Mouse (Mus musculus) liver, embryonic 12.5 days (tissue): Measurements from ENCODE around the gene Gcn1l1. TPM values are rescaled to one million over a fixed set of nuclear protein-coding genes. Genes with fewer than 3 reads are reported as not detected.

Source experiments
- ATAC-seq: fragments of 200-750 bp; cut with Nextera tagmentation; 2 replicates; pipeline ENCODE4 v1.8.0; 2017; ENCODE audit warnings: moderate number of reproducible peaks, mild to moderate bottlenecking, moderate library complexity
- H3K27ac ChIP-seq: fragments of 300-500 bp; sonication (generic); 2 replicates; pipeline ENCODE4 v1.5.1; 2016; ENCODE audit warnings: mild to moderate bottlenecking
- H3K27me3 ChIP-seq: fragments of 300-500 bp; sonication (generic); replicated peaks from 2 replicates; pipeline ENCODE4 v1.6.1; 2016; ENCODE audit warnings: mild to moderate bottlenecking, moderate library complexity
- H3K36me3 ChIP-seq: fragments of 300-500 bp; sonication (generic); 2 replicates; pipeline ENCODE4 v1.6.1; 2016; ENCODE audit warnings: mild to moderate bottlenecking, moderate library complexity
- H3K4me1 ChIP-seq: fragments of 300-500 bp; sonication (generic); 2 replicates; pipeline ENCODE4 v1.6.1; 2016
- H3K4me2 ChIP-seq: fragments of 300-500 bp; sonication (generic); 2 replicates; pipeline ENCODE4 v1.6.1; 2016; ENCODE audit warnings: mild to moderate bottlenecking, moderate library complexity
- H3K4me3 ChIP-seq: fragments of 300-500 bp; sonication (generic); 2 replicates; pipeline ENCODE4 v1.5.1; 2016; ENCODE audit warnings: mild to moderate bottlenecking, moderate library complexity
- H3K9ac ChIP-seq: fragments of 300-500 bp; sonication (generic); 2 replicates; pipeline ENCODE4 v1.6.1; 2016; ENCODE audit warnings: mild to moderate bottlenecking, moderate library complexity
- H3K9me3 ChIP-seq: fragments of 300-500 bp; sonication (generic); replicated peaks from 2 replicates; pipeline ENCODE4 v1.6.1; 2016; ENCODE audit warnings: mild to moderate bottlenecking, moderate library complexity
- WGBS: fragments of 180-500 bp; shearing (Covaris S2); methylation state at CpG from one replicate; pipeline ENCODE4 v1.1.7; 2016; ENCODE audit not compliant: insufficient replicate concordance; 5-methylcytosine and 5-hydroxymethylcytosine counted together
- polyA plus RNA-seq: library from polyadenylated mRNA; unstranded; fragments of >200 nt; fragmentation: Nextera tagmentation; extraction: Ambion mirVana; gene quantifications from 2 replicates; pipeline ENCODE4 v1.2.1, GENCODE M21; 2016

Gcn1l1 gene
- polyA plus RNA-seq, 1 experiment from 2014 or later: 38.0 TPM

DNA sequence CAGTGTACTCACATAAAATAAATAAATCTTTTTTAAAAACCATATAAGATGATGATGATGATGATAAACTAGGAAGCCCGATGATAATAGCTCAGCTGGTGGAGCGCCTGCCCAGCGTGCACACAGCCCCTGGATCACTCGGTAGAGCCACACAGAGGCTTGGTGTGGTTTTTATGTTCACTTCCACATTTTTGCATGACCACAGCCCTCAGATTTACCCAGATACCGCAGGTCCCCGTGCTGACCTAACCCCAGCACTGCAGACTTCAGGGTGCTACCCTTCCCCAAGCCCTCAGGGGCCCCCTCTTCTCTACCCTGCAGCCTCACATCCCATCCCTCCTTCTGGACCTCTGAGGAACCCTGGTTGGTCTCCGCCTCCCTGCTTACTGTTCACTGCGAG lies 63.0 kb downstream of the Gcn1l1 start:
- H3K9me3 ChIP-seq: no peaks in the 10 kb centered on the region
- no peak overlapping the region for H3K4me3 ChIP-seq
- H3K27ac ChIP-seq: peak overlapping the region; percentile 98
- H3K9ac ChIP-seq: peak overlapping the region; percentile 36
- WGBS: 30% methylated on average over 8 of the region's 8 CpGs
- no peak for ATAC-seq
- H3K36me3 ChIP-seq: peaks cover 5% of the 10 kb centered on the region; the same call in 1 of the 2 replicates
- no peaks in the 10 kb centered on the region for H3K27me3 ChIP-seq
- no peak overlapping the region for H3K4me2 ChIP-seq
- peaks cover 80% of the 10 kb centered on the region for H3K4me1 ChIP-seq

DNA sequence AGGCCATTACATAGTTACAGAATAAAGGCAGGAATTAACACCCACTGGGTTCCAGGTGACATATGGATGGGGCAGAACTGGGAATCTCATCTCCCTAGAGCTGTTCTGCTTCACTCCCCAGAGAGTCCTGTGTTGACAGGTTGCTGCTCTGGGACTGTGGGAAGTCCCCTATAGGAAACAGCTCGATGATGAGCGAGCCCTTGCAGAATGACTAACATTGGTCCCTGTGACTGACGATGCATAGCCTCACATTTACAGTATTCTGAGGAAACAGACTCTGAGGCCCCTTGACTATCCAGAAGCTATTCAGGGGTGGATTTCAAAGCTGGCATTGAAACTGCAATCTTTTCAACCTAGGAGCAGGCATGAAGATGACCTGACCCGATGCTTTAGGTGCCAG lies 64.6 kb downstream of the Gcn1l1 start:
- H3K4me2 ChIP-seq: no peak overlapping the region
- no peak overlapping the region for H3K9ac ChIP-seq
- no peak for ATAC-seq
- H3K4me1 ChIP-seq: peaks cover 83% of the 10 kb centered on the region
- WGBS: 86% methylated on average over 4 of the region's 4 CpGs
- no peak overlapping the region; the same call in 1 of the 2 replicates for H3K27ac ChIP-seq
- H3K36me3 ChIP-seq: peaks cover 8% of the 10 kb centered on the region
- no peaks in the 10 kb centered on the region for H3K27me3 ChIP-seq
- no peaks in the 10 kb centered on the region for H3K9me3 ChIP-seq
- no peak overlapping the region for H3K4me3 ChIP-seq

- peak overlapping the region; percentile 94 for H3K4me3 ChIP-seq
- peaks cover 84% of the 10 kb centered on the region for H3K4me1 ChIP-seq
- H3K27ac ChIP-seq: peak overlapping the region; percentile 99
- peak overlapping the region; percentile 96 for H3K9ac ChIP-seq
- peaks cover 14% of the 10 kb centered on the region for H3K36me3 ChIP-seq
- no peaks in the 10 kb centered on the region for H3K9me3 ChIP-seq
- ATAC-seq: no peak
- H3K4me2 ChIP-seq: peak overlapping the region; percentile 83
- WGBS: 53% methylated on average over 5 of the region's 5 CpGs
- no peaks in the 10 kb centered on the region for H3K27me3 ChIP-seq
These were observed 65.2 kb downstream of the Gcn1l1 start for GRCm38 (mm10) chr5:115630291-115630690.

DNA sequence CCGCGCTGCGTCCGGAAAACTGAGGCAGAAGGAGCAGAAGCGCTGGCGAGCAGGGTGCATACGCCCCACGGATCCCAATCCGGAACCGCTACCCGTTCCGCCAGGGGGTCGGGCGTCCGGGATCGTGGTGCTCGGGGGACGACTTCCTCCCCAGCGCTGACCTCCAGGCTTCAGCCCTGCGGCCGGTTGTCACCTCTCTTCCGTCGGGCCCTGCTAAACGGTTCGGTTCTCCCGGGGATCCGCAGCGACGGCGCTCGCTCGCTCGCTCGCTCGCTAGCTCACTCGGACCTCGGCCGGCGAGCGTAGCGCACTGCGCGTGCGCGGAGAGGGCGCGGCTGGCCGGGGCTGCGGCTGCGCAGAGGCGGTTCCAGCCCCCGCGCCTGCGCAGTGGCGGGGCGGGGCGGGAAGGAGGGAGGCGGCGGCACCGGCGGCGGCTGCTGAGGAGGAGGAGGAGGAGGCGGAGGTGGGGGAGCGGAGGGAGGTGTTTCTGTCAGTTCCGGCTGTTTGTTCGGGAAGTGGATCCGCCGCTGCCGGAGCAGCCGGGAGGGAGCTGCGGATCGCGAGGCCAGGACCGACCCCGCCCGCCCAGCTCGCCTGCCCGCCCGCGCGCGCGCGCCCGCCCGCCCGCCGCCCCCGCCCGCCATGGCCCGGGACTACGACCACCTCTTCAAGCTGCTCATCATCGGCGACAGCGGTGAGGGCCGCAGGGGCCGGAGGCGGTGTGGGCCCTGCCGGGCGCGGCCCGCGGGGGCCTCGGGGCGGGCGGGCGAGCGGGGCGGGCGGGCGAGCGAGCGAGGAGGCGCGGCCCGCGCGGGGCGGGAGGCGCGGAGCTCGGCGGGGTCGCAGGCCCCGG lies 66.7 kb downstream of the Gcn1l1 start, which contains the start of gene Rab35:
Gene Rab35, plus strand, starts transcription at position 404 of the 853 bp plus-strand sequence.
- H3K4me1 ChIP-seq: peaks cover 84% of the 10 kb centered on the region
- under 1% methylated on average over 101 of the region's 125 CpGs for WGBS

DNA sequence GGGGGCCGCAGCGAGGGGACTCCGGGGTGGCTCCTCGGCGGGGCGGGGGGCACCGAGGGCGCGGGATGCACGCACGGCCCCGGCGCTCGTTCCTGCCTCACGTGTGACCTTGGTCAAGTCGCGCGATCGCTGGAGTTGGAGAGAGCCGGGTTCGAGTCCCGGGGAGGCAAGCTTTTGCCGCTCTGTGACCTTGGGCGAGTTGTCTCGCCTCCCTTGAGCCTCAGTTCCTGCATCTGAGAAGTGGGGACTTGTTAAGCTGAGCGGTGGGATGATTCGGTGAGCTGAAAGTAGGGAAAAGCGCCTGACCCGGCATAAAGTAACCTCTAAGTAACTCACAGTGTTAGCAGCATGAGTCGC lies 67.3 kb downstream of the Gcn1l1 start:
- peak overlapping the region; percentile 96 for H3K9ac ChIP-seq
- no peaks in the 10 kb centered on the region for H3K27me3 ChIP-seq
- peak overlapping the region; percentile 83 for H3K4me2 ChIP-seq
- peaks cover 23% of the 10 kb centered on the region for H3K36me3 ChIP-seq
- ATAC-seq: no peak
- peaks cover 84% of the 10 kb centered on the region for H3K4me1 ChIP-seq
- peak overlapping the region; percentile 94 for H3K4me3 ChIP-seq
- peak overlapping the region; percentile 99 for H3K27ac ChIP-seq
- 1% methylated on average over 30 of the region's 30 CpGs for WGBS
- H3K9me3 ChIP-seq: no peaks in the 10 kb centered on the region

More for the DNA sequence above, 66.7 kb downstream of the Gcn1l1 start, which contains the start of gene Rab35:
- H3K27me3 ChIP-seq: no peaks in the 10 kb centered on the region
- no peaks in the 10 kb centered on the region for H3K9me3 ChIP-seq
- peak within 1 kb of the TSS; percentile 96 for H3K9ac ChIP-seq
- H3K27ac ChIP-seq: peak within 1 kb of the TSS; percentile 99
- ATAC-seq: peak; percentile 79
- peaks cover 21% of the 10 kb centered on the region for H3K36me3 ChIP-seq
- peak within 1 kb of the TSS; percentile 83 for H3K4me2 ChIP-seq
- peak within 1 kb of the TSS; percentile 94 for H3K4me3 ChIP-seq

DNA sequence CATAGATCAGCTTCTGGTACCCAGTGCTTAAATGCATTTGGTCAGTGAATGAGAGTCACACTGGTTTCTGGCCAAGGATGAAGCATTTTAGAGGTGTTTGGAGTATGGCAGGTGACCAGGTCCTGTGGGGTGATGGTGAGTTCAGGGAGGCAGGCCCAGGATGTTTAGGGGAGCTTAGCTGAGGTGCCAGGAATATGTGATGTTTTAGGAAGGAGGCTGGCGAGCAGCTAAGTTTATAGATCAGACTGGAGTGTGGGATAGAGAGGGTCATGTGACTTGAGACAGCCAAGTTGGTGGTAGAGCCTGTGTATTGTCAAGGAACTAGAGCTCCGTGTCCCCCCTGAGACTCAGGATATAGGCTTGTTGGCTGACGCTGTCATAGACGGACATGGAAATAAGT lies 68.0 kb downstream of the Gcn1l1 start:
- H3K27ac ChIP-seq: peak overlapping the region; percentile 99

GRCm38 (mm10) chr5:115634046-115634445 lies 69.0 kb downstream of the Gcn1l1 start:
- Histone ChIP-seq H3K36me3 (peaks cover 40% of the 10 kb centered on the region), H3K4me3 (peak overlapping the region; percentile 94), H3K27ac (peak overlapping the region; percentile 99), H3K9ac (peak overlapping the region; percentile 96), H3K9me3 (no peaks in the 10 kb centered on the region), H3K4me1 (peaks cover 73% of the 10 kb centered on the region), H3K27me3 (no peaks in the 10 kb centered on the region), H3K4me2 (peak overlapping the region; percentile 83)
- WGBS: 46% methylated on average over 8 of the region's 8 CpGs
- ATAC-seq: peak; percentile 67

More for the DNA sequence above, 68.0 kb downstream of the Gcn1l1 start:
- Histone ChIP-seq H3K4me2 (peak overlapping the region; percentile 83), H3K9me3 (no peaks in the 10 kb centered on the region), H3K4me3 (peak overlapping the region; percentile 94), H3K36me3 (peaks cover 30% of the 10 kb centered on the region), H3K27me3 (no peaks in the 10 kb centered on the region), H3K9ac (peak overlapping the region; percentile 96), H3K4me1 (peaks cover 83% of the 10 kb centered on the region)
- ATAC-seq: no peak
- WGBS: 49% methylated on average over 4 of the region's 4 CpGs

- Histone ChIP-seq H3K36me3 (peaks cover 55% of the 10 kb centered on the region), H3K9me3 (no peaks in the 10 kb centered on the region)
- 50% methylated on average over 6 of the region's 6 CpGs for WGBS
These were observed 70.5 kb downstream of the Gcn1l1 start for GRCm38 (mm10) chr5:115635536-115635935.

DNA sequence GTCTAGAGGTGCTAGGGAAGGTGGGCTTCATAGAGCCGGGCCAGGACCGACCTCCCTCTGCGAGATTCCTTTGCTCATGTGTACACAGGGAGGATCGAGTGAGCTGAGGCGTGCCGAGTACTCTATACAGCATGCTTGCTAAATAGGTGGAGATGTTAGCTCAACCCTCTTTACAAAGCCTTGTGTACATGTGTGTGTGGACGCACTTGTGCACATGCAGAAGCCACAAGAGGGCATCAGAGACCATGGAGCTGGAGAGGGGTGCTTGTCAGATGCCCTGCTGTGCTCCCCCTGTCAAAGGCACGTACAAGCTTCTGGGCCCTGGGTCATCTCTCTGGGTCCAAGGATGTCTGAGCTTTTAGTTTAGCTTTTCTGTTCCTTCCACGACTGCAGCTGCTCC lies 79.1 kb downstream of the Gcn1l1 start:
- Histone ChIP-seq H3K27ac (no peak overlapping the region), H3K4me3 (no peak overlapping the region), H3K27me3 (no peaks in the 10 kb centered on the region), H3K4me2 (no peak overlapping the region), H3K9ac (no peak overlapping the region), H3K36me3 (peaks cover 95% of the 10 kb centered on the region), H3K9me3 (no peaks in the 10 kb centered on the region), H3K4me1 (peaks cover 6% of the 10 kb centered on the region; the same call in 1 of the 2 replicates)
- 88% methylated on average over 9 of the region's 9 CpGs for WGBS
- ATAC-seq: no peak

More at GRCm38 (mm10) chr5:115635536-115635935, 70.5 kb downstream of the Gcn1l1 start:
- ATAC-seq: no peak
- Histone ChIP-seq H3K27ac (peak overlapping the region; percentile 99), H3K4me3 (0 out of 2 replicates have a peak overlapping the region, but pooled peaks have one; percentile 7), H3K9ac (peak overlapping the region; percentile 39), H3K4me2 (peak overlapping the region; percentile 83), H3K4me1 (peaks cover 66% of the 10 kb centered on the region), H3K27me3 (no peaks in the 10 kb centered on the region)

DNA sequence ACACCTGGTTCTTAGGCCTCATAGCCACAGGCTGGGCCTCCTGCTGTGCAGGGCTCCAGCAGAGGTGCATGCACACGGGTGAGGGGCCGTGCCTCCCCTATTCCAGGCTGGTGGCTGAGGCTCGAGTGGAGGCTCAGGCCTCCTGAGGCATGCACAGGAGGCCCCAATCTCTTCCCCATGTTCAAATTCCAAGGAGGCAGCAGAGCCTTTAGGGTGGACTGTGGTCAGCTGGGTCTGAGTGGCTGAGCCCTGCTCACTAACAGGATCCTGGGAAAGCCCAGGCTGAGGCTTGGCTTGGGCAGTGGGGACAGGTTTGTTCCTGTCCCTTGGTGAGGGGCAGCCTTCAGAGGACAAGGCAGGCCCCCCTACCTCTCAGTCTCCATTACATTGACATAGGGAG lies 83.8 kb downstream of the Gcn1l1 start:
- WGBS: 62% methylated on average over 3 of the region's 3 CpGs
- no peak overlapping the region for H3K9ac ChIP-seq
- no peaks in the 10 kb centered on the region for H3K27me3 ChIP-seq
- H3K4me3 ChIP-seq: no peak overlapping the region
- ATAC-seq: no peak
- no peak overlapping the region for H3K27ac ChIP-seq
- H3K36me3 ChIP-seq: peaks cover 50% of the 10 kb centered on the region
- no peak overlapping the region for H3K4me2 ChIP-seq
- peaks cover 21% of the 10 kb centered on the region for H3K4me1 ChIP-seq
- no peaks in the 10 kb centered on the region for H3K9me3 ChIP-seq

DNA sequence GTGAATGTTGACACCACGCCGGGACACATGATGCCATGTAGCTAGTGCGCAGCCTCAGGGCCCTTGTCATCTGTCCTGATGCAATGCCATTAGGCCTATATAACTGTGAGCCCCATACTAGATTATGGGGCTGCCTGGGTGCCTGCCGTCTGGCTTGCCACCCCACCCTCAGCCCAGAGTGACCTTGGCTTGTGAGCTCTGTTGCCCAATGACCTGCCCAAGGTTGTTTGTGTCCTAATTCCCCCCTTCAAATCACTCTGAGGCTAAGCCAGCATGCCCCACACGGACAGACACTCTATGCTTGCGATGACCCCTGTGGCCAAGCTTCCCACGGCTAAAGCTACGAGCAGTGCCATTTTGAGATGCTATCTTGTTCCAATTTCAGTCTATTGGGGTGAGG lies 84.6 kb downstream of the Gcn1l1 start:
- Histone ChIP-seq H3K27me3 (no peaks in the 10 kb centered on the region), H3K4me1 (peaks cover 21% of the 10 kb centered on the region), H3K4me3 (no peak overlapping the region), H3K9ac (no peak overlapping the region), H3K9me3 (no peaks in the 10 kb centered on the region), H3K27ac (no peak overlapping the region), H3K36me3 (peaks cover 42% of the 10 kb centered on the region), H3K4me2 (no peak overlapping the region)
- 81% methylated on average over 8 of the region's 8 CpGs for WGBS
- ATAC-seq: no peak

- WGBS: 85% methylated on average over 10 of the region's 10 CpGs
- Histone ChIP-seq H3K9ac (no peak overlapping the region), H3K27ac (no peak overlapping the region), H3K4me2 (no peak overlapping the region), H3K9me3 (no peaks in the 10 kb centered on the region), H3K36me3 (peaks cover 30% of the 10 kb centered on the region), H3K27me3 (no peaks in the 10 kb centered on the region), H3K4me3 (no peak overlapping the region), H3K4me1 (peaks cover 21% of the 10 kb centered on the region)
- ATAC-seq: no peak
These were observed 85.8 kb downstream of the Gcn1l1 start for GRCm38 (mm10) chr5:115650885-115651284.
